Mouse (Mus musculus) skeletal muscle tissue, adult 2 months (tissue): ENCODE results near the gene Fgd5.
"Not testable (repeated sequence)": the region's sequence is repeated elsewhere in the genome, so short reads cannot be mapped to it uniquely, and the experiment has no call there.

Experiments
- DNase-seq: peaks from one replicate; pipeline ENCODE4 v3.0.0-alpha.2; 2012; ENCODE audit warnings: low read depth, low spot score

The Fgd5 gene

GRCm38 (mm10) chr6:91978371-91979300 is at the start of gene Fgd5:
Gene Fgd5, plus strand, starts transcription at chr6:91978878.
- DNase-seq = no peak

- no peak for DNase-seq
These were observed 47.4 kb upstream of the Fgd5 start for GRCm38 (mm10) chr6:91931231-91931630.

GRCm38 (mm10) chr6:91938491-91938890 is 40.2 kb upstream of the Fgd5 start:
- no peak for DNase-seq

- DNase-seq = no peak
These were observed 30.3 kb upstream of the Fgd5 start for GRCm38 (mm10) chr6:91948426-91948825.

- DNase-seq = not testable (repeated sequence)
These were observed 20.7 kb upstream of the Fgd5 start for GRCm38 (mm10) chr6:91958015-91958414.

GRCm38 (mm10) chr6:91960028-91960811 is 18.5 kb upstream of the Fgd5 start:
- peak; percentile 35 for DNase-seq

GRCm38 (mm10) chr6:91963429-91963828 is 15.2 kb upstream of the Fgd5 start:
- no peak for DNase-seq

GRCm38 (mm10) chr6:91965060-91965459 is 13.6 kb upstream of the Fgd5 start:
- DNase-seq = no peak

- DNase-seq = no peak
These were observed 12.7 kb upstream of the Fgd5 start for GRCm38 (mm10) chr6:91966006-91966405.

GRCm38 (mm10) chr6:91972201-91972646 is 6.5 kb upstream of the Fgd5 start:
- DNase-seq = peak; percentile 60

GRCm38 (mm10) chr6:91973972-91974371 is 4.7 kb upstream of the Fgd5 start:
- no peak for DNase-seq

GRCm38 (mm10) chr6:91979301-91979996 is 771 bp downstream of the Fgd5 start:
- no peak for DNase-seq

GRCm38 (mm10) chr6:91980011-91980410 is 1.3 kb downstream of the Fgd5 start:
- no peak for DNase-seq

GRCm38 (mm10) chr6:91990101-91990500 is 11.4 kb downstream of the Fgd5 start:
- no peak for DNase-seq

- DNase-seq = no peak
These were observed 14.1 kb downstream of the Fgd5 start for GRCm38 (mm10) chr6:91992823-91993222.

- no peak for DNase-seq
These were observed 15.3 kb downstream of the Fgd5 start for GRCm38 (mm10) chr6:91993795-91994505.

- DNase-seq = no peak
These were observed 17.4 kb downstream of the Fgd5 start for GRCm38 (mm10) chr6:91996072-91996471.

GRCm38 (mm10) chr6:92002558-92003285 is 24.0 kb downstream of the Fgd5 start:
- no peak for DNase-seq

GRCm38 (mm10) chr6:92003646-92004045 is 25.0 kb downstream of the Fgd5 start:
- DNase-seq = no peak

GRCm38 (mm10) chr6:92004137-92004805 is 25.6 kb downstream of the Fgd5 start:
- DNase-seq = no peak
